Mouse (Mus musculus) myocyte (in vitro differentiated cells): ENCODE results near the gene Igf2r.

Experiments used
- MAX ChIP-seq: IDR thresholded peaks from one replicate; pipeline ENCODE4 v1.6.1; 2011; ENCODE audit warnings: low read depth, mild to moderate bottlenecking, control low read depth
- POLR2A ChIP-seq: IDR thresholded peaks from one replicate; pipeline ENCODE4 v1.6.1; 2011; ENCODE audit warnings: low read depth, mild to moderate bottlenecking, control low read depth, moderate library complexity; ENCODE audit not compliant: insufficient read length
- POLR2AphosphoS2 ChIP-seq: IDR thresholded peaks from one replicate; pipeline ENCODE4 v1.6.1; 2011; ENCODE audit warnings: low read depth, control low read depth; ENCODE audit not compliant: insufficient read length
- TCF12 ChIP-seq: IDR thresholded peaks from one replicate; pipeline ENCODE4 v1.6.1; 2011; ENCODE audit warnings: mild to moderate bottlenecking, control low read depth; ENCODE audit not compliant: poor library complexity, insufficient read depth, severe bottlenecking
- USF1 ChIP-seq: IDR thresholded peaks from one replicate; pipeline ENCODE4 v1.6.1; 2011; ENCODE audit warnings: low read depth, mild to moderate bottlenecking, control low read depth, moderate library complexity

DNA sequence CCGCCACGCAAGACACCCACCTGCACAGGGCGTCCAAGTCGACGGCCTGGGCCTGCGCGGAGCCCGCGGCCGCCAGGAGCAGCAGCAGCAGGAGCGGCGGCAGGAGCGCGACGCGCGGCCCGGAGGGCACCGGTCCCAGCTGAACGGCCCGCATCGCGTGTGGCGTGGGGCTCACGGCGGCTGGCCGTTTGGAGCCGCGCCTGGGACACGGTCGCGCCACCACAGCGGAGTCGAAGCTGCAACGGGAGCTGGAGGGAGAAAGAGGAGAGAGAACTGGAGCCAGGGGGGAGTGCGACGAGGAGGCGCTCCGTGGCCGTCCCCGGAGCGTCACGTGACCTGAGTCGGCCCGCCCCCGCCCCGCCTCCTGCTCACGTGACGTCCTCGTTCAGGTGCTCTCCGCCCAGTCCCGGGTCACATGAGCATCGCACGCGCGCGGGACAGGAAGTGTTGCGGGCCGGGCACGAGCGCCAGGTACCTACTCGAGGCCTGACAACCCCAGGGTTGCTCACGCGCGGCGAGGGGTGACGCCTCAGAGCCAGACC is at the start of gene Igf2r:
- TF ChIP-seq MAX (no peak), POLR2A (peak; percentile 58), TCF12 (no peak), USF1 (peak; percentile 56), POLR2AphosphoS2 (no peak)
